Mouse (Mus musculus) frontal cortex, postnatal 10 days (tissue): ENCODE data around the gene Bloc1s4.

Experiments
- DNase-seq, 2 experiments: peaks; one replicate each; pipeline ENCODE4 v3.0.0; 2022; ENCODE audit warnings: low spot score in 2 of 2, mixed read lengths in 1 of 2

Gene Bloc1s4

DNA sequence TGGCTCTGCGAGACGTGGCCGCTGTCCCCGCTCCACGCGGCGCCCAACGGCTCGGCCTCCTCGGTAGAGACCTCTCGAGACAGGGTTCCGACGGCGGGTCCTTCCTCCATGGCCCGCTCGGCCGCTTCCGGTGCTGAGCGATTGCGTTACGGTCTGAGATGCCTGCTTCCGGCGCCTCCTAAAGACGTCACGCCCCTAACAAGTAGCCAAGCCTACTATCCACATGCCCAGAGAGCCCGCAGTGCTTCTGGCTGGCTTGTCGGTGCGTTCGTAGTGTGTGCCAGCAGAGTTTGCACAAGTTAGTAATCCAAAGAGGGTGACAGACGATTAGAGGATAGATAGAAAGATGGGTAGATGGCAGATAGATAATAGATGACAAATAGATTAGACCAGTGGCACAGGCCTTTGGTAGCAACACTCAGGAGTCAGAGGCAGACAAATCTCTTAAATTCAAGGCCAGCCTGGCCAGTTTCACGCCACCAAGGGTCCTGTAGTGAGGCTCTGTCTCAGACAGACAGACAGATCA, at the start of gene Bloc1s4:
Gene Bloc1s4 (minus strand): TSS at position 115 of the 526 bp plus-strand sequence.
- peak; percentile 86 to 92 for DNase-seq

DNA sequence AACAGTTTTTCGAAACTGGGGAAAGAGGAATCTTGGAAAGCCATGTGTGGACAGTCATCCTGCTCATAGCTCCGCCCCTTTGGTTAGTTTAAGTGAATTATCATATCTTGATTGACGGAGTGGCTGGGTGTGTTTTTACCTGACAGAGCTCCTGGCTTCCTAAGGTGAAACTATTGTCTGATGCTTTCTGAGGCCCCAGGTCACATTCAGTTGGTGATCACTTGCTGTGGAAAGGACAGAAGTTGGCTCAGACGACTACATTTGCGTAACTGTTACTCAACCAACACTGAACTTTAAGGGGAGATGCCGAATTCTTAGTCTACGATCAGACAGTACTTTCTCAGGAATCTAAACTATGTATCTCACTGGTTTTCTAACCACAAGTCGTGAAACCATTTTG, 48.8 kb upstream of the Bloc1s4 start:
- no peak for DNase-seq

- DNase-seq: peak; percentile 87 to 93
Observed at GRCm38 (mm10) chr5:36796296-36797014, 48.0 kb upstream of the Bloc1s4 start, which contains the start of gene Mrfap1. Gene Mrfap1, minus strand, starts transcription at chr5:36796772.

GRCm38 (mm10) chr5:36795647-36796295, 47.3 kb upstream of the Bloc1s4 start:
- DNase-seq: peak; percentile 64 to 65

DNA sequence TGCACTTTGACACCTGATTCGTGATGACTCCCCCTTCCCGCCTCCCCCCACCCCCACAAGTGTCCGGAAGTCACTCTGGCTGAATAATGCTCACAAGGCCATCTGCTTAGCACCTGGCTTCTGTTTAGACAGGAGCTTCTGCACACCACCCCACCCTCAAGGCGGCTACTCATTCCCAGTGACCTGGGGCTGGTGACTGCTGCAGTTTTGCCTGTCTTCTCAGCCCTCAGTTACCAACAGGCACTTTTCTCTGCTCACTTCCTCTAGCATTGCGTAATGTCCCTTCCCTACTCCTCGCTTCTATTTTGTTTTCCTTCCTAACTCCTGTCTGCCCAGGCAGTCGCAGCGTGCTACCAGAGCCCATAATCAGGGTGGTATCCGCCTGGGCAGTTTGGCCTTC, 43.4 kb upstream of the Bloc1s4 start:
- DNase-seq: no peak

GRCm38 (mm10) chr5:36786052-36786451, 37.6 kb upstream of the Bloc1s4 start:
- DNase-seq: no peak

GRCm38 (mm10) chr5:36779512-36779911, 31.1 kb upstream of the Bloc1s4 start:
- DNase-seq: no peak

- no peak for DNase-seq
Observed at GRCm38 (mm10) chr5:36778901-36779300, 30.5 kb upstream of the Bloc1s4 start.

DNA sequence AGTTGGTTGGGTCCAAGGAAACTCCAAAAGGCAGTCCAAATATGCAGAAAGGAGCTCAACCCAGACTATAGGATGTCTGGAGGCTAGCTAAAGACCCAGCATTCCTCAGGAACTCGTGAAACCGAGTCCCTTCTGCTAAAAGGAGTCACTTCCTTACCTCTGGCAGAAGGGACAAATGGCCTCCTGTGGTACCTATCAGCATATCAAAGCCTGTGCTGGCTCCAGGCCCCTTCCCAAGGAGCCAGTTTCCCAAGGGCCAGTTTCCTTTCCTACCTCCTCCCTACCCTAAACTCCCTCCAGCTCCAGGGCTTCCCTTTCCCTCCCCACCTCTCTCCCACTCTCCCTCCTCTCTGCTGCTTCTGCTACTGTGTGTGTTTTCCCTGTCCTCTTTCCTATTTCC, 28.7 kb upstream of the Bloc1s4 start:
- no peak for DNase-seq

- DNase-seq: no peak
Observed at GRCm38 (mm10) chr5:36776021-36776575, 27.6 kb upstream of the Bloc1s4 start.

DNA sequence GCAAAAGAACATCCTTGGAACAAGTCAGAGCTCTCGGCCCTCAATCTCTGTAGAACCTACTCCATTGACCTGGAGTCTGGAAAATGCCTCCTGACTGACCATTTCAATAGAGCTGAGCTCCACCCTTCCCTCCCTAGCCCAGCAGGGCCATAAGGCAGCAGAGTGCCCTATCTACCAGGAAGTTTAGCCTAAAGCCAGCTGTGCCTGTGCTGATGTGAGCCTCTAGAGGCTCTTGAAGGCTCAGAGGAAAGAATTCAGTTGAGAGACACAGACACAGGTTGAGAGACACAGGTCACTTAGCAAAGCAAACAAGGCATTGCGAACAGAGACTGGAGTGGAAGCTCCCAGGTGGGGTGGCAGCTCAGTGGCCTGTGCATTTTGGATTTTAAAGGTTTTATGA, 26.9 kb upstream of the Bloc1s4 start:
- no peak for DNase-seq

- no peak for DNase-seq
Observed at GRCm38 (mm10) chr5:36772586-36772985, 24.1 kb upstream of the Bloc1s4 start.

DNA sequence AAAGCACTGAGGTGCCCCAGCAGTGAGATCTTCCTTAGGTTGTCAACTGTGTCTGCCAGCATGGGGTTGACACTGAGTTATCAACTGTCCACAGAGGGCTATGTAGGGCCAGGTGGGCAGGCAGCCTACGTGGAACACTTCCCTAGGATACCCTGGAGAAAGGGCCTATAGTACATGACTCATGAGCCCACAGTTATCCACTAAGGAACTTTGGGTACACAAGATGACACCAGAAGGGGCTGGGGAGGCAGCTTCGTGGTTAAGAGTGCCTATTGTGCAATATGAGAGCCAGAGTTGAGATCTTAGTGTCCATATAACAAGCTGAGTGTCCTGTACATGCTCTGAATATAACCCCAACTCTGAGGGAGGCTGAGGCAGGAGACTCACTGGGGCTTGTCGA, 21.2 kb upstream of the Bloc1s4 start:
- DNase-seq: no peak

DNA sequence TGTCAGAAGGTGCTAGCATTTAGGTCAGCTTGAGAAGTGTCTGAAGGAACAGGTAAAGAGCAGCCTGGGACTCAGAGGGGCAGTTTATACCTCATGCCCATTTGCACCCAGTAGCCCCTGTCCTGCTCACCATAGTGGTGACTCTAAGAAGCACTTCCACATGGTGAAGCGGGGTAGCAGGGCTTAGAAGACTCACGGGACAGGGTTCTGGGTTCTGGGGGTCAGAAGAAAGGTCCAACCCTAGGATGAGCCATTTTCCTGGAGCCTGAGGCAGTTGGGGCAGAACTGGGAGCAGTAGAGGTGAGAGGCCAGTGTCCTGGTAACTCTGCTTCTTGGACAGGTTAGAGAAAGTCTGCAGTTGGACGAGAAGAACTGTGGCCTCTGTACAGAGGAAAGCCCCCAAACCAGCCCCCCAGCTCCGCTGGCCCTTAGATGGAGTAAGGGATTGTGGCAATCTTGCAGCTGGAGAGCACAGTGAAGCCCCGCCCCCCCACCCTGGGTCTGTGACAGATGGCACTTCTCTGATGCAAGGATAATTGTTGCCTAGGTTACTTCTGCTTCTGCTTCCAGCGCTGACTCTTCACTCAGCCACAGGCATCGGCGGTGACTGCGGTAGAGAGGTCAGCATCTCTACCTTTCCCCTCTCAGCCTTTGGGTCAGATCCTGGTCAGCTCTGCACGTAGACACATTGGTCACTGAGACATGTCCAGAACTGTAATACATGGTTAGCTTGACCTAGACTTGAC, 18.7 kb upstream of the Bloc1s4 start:
- DNase-seq: no peak

DNA sequence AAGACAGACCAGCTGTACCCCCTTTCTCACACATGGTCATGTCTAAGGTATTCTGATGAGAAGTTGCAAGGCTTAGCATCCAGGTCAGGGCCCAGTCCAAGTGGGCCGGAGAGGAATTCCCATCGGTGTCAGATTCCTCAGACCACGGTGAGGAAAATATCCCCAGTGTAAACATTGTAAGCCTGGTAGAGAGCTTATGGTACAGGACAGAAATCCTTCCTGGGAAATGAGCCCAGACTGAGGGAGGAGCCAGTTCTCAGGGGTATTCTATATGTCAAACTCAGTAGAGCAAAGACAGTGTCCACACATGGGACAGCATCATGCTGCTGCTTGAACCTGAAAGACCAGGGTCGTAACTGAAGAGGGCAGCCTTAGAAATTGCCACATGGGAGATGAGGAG, 11.4 kb upstream of the Bloc1s4 start:
- DNase-seq: no peak

DNA sequence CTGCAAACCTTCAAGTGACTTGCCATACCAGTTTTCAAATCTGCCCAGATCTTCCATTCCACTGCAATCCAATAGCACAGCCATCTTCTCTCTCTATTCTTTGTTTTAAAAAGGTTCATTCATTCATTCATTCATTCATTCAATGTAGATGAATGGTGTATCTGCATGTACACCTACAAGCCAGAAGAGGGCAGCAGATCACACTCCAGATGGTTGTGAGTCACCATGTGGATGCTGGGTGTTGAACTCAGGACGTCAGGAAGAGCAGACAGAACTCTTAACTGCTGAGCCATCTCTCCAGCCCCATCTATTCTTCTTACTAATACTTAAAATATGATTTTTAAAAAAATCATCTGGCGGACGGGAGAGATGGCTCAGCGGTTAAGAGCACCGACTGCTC, 8.6 kb upstream of the Bloc1s4 start:
- no peak for DNase-seq

DNA sequence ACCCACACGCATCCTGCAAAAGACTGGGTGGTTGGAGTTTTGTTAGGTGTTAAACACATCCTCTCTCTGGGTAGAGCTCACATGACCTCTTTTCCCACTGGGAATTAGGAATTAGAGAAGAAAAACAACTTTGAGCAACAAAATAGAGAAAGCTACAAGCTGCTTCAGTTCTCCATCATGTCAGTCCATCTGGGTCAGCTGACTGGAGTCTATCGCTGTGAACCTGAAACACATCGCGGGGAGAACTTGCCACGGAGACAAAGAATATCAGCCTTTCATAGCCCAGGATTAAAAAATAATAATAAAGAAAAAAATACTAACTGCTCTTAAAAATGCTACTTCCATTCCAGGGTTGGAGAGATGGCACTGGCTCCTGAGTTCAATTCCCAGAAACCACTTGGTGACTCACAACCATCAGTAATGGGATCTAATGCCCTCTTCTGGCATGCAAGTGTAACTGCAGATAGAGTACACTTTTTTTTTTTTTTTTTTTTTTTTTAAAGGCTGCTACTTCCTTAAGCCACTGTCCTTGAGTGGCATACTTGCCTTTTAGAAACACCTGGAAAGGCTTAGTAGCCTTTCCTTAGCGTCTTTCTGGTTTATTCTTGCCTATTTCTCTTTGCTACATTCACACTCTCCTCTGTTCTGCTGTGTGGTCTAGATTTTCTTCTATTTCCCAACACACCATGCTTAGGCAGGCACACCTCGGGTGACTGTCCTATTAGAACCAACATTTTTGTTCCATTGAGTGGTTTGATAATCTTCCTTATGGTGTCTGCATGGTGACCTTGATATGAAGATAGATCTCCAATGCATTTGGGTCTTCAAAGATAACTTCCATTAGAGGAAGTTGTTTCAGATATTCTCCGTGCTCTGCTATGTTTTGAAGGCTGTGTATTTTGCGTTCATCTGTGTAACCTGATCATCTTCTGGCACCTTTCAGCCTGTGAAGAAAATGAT, 1.9 kb upstream of the Bloc1s4 start:
- DNase-seq: no peak

DNA sequence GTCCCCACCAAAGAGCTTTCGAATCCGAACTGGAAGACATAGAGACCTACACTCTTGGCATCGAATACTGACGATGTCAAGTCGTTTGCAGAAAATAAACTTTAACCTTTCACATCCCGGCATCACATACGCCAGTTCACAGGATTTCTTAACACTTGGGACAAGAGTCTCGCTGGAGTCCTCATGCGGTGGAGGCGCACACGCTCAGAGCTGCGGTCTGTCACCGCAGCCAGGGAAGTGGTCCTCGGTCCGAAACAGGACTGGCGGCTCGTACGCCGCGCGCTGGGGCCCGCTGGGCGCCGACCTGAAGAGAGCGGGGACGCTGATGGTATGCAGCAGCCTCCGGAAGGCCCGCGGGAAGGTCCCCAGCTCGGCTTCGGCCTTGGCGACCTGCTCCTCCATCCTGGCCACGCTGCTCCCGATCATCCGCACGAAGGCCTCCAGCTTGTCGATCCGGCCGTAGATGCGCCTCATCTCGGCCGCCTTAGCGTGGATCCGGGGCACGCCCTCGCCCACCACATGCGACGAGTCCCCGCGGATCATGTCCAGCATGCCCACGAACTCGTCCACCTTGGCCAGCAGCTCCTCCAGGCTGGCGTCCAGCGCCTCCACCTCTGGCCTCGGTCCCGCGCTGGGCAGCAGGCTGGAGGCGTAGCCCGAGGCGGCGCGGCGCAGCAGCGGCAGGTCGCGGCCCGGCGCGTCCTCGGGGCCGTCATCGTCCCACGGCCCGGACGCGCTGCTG, 485 bp downstream of the Bloc1s4 start:
- no peak for DNase-seq

DNA sequence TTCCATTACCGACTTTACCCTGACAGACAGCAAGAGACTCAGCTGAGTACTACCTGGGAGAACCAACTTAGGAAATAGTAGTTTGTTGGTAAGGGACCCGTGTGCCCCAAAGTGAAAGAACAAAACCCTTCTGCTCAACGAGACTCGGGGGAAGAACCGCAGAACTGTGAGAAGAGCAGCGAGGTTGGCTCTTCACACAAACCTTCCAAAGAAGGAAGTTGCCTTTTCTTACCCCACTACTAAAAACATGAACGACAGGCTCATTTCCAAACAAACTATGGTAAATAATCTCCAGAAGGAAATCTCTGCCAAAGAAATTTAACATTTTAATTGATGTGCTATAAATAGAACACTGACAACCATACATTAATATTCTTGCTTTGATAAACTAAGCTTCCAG, 1.4 kb downstream of the Bloc1s4 start:
- no peak for DNase-seq

DNA sequence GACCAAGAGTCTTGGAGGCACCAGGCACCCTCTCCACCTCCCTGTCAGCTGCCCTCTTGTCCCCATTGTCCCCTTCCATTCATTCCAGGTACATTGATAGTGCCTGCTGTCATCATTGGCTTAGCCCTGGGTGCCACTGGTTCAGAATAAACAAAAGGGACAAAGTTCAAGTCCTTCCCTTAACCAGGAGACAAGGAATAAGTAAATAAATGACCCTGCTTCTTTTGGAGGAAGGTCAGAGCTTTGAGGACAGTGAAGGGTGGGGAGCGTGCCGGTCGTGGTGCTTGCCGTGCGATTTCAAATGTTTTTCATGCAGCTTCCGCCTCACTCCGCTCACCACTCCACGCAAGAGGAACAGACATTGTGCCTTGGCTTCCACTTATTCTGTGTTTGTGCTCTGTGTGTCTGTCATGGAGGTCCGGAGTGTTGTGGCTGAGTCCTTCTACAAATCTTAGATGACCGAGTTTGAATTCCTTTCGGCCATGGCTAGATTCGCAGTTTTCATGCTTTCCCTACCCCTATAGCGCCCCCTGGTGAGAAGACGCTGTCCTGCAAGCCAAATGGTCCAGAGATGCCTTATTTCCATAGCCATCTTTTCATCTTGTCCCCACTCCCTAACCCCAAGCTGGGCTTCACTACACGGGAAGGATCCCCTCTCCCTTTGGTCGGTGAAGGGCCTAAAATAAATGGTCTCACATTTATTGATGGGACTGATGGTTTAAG, 6.2 kb downstream of the Bloc1s4 start:
- peak in 1 of 2 experiments; percentile 72 for DNase-seq
